Mouse (Mus musculus): ENCODE data around the gene Tmem44. TPM values are rescaled to one million over a fixed set of nuclear protein-coding genes. Genes with fewer than 3 reads are reported as not detected.
A peak's percentile ranks its signal among the peaks of the same experiment; 100 is the strongest.

Gene Tmem44
- polyA plus RNA-seq, 1 experiment from 2014 or later = 73.7 TPM

GRCm38 (mm10) chr16:30500223-30500622 lies 50.4 kb downstream of the Tmem44 start:
- no peaks in the 10 kb centered on the region for H3K36me3 ChIP-seq
- H3K9ac ChIP-seq = no peak overlapping the region
- H3K4me3 ChIP-seq = no peak overlapping the region
- 83% methylated on average over 7 of the region's 7 CpGs for WGBS
- peaks cover 7% of the 10 kb centered on the region for H3K4me1 ChIP-seq (replicated peaks)
- no peak overlapping the region for H3K27ac ChIP-seq
- H3K4me2 ChIP-seq = no peak overlapping the region
- ATAC-seq (ENCODE audit: low FRiP score) = no peak
- H3K9me3 ChIP-seq = no peaks in the 10 kb centered on the region
- H3K27me3 ChIP-seq = peaks cover 11% of the 10 kb centered on the region; the same call in 1 of the 2 replicates

GRCm38 (mm10) chr16:30499126-30499857 lies 51.4 kb downstream of the Tmem44 start:
- Histone ChIP-seq H3K36me3 (no peaks in the 10 kb centered on the region), H3K4me2 (peak overlapping the region; percentile 18; the same call in 1 of the 2 replicates), H3K4me3 (no peak overlapping the region), H3K9ac (peak overlapping the region; percentile 46; the same call in 1 of the 2 replicates), H3K9me3 (no peaks in the 10 kb centered on the region), H3K27me3 (peaks cover 11% of the 10 kb centered on the region; the same call in 1 of the 2 replicates), H3K4me1 (replicated peaks) (peaks cover 7% of the 10 kb centered on the region), H3K27ac (no peak overlapping the region)
- WGBS = 23% methylated on average over 16 of the region's 16 CpGs
- no peak for ATAC-seq (ENCODE audit: low FRiP score)

GRCm38 (mm10) chr16:30497307-30497706 lies 53.3 kb downstream of the Tmem44 start:
- peaks cover 6% of the 10 kb centered on the region; the same call in 1 of the 2 replicates for H3K27me3 ChIP-seq
- H3K4me1 ChIP-seq (replicated peaks) = peaks cover 7% of the 10 kb centered on the region
- no peaks in the 10 kb centered on the region for H3K36me3 ChIP-seq
- H3K4me2 ChIP-seq = no peak overlapping the region
- H3K4me3 ChIP-seq = no peak overlapping the region
- ATAC-seq (ENCODE audit: low FRiP score) = no peak
- 94% methylated on average over 5 of the region's 5 CpGs for WGBS
- H3K27ac ChIP-seq = no peak overlapping the region
- H3K9me3 ChIP-seq = no peaks in the 10 kb centered on the region
- no peak overlapping the region for H3K9ac ChIP-seq

GRCm38 (mm10) chr16:30494883-30495282 lies 55.8 kb downstream of the Tmem44 start:
- Histone ChIP-seq H3K9me3 (no peaks in the 10 kb centered on the region), H3K36me3 (no peaks in the 10 kb centered on the region), H3K27ac (no peak overlapping the region), H3K27me3 (no peaks in the 10 kb centered on the region), H3K4me2 (no peak overlapping the region), H3K4me1 (replicated peaks) (peaks cover 12% of the 10 kb centered on the region), H3K4me3 (no peak overlapping the region), H3K9ac (no peak overlapping the region)
- WGBS = 91% methylated on average over 6 of the region's 6 CpGs
- ATAC-seq (ENCODE audit: low FRiP score) = no peak

DNA sequence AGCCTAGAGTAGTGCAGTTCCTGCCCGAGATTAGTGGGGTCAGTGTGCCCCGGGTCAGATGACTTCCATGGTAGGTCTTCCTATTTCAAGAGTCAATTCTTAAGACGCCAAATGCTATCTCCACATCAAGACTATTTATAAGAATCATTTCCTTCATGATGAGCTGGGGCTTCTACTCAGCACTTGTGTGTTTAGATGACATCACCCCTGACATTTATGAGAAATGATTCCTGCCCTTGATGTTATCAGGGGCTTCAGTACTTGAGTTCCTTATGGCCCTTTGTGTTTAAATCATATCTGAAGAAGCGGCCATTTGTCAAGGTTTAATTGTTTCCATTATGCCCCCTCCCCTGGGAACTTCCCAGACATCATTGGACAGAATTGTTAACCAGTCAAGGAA lies 58.9 kb downstream of the Tmem44 start:
- no peak for ATAC-seq (ENCODE audit: low FRiP score)
- 78% methylated on average over 4 of the region's 4 CpGs for WGBS
- Histone ChIP-seq H3K4me1 (replicated peaks) (peaks cover 6% of the 10 kb centered on the region; the same call in 1 of the 2 replicates), H3K4me2 (no peak overlapping the region), H3K27ac (no peak overlapping the region), H3K9ac (no peak overlapping the region), H3K27me3 (no peaks in the 10 kb centered on the region), H3K4me3 (no peak overlapping the region), H3K36me3 (no peaks in the 10 kb centered on the region), H3K9me3 (no peaks in the 10 kb centered on the region)

- Histone ChIP-seq H3K4me3 (no peak overlapping the region), H3K9me3 (no peaks in the 10 kb centered on the region), H3K9ac (no peak overlapping the region), H3K4me2 (no peak overlapping the region), H3K4me1 (replicated peaks) (peaks cover 6% of the 10 kb centered on the region; the same call in 1 of the 2 replicates), H3K36me3 (no peaks in the 10 kb centered on the region), H3K27me3 (no peaks in the 10 kb centered on the region), H3K27ac (no peak overlapping the region)
- no peak for ATAC-seq (ENCODE audit: low FRiP score)
- 76% methylated on average over 2 of the region's 2 CpGs for WGBS
These were observed 59.9 kb downstream of the Tmem44 start for GRCm38 (mm10) chr16:30490791-30491190.

GRCm38 (mm10) chr16:30490316-30490715 lies 60.3 kb downstream of the Tmem44 start:
- WGBS = 28% methylated on average over 4 of the region's 4 CpGs
- H3K4me2 ChIP-seq = no peak overlapping the region
- H3K27me3 ChIP-seq = no peaks in the 10 kb centered on the region
- peaks cover 6% of the 10 kb centered on the region; the same call in 1 of the 2 replicates for H3K4me1 ChIP-seq (replicated peaks)
- no peaks in the 10 kb centered on the region for H3K36me3 ChIP-seq
- ATAC-seq (ENCODE audit: low FRiP score) = no peak
- no peak overlapping the region for H3K4me3 ChIP-seq
- no peak overlapping the region for H3K27ac ChIP-seq
- H3K9ac ChIP-seq = no peak overlapping the region
- no peaks in the 10 kb centered on the region for H3K9me3 ChIP-seq

- Histone ChIP-seq H3K36me3 (no peaks in the 10 kb centered on the region), H3K27ac (no peak overlapping the region), H3K27me3 (no peaks in the 10 kb centered on the region), H3K9me3 (no peaks in the 10 kb centered on the region), H3K4me1 (replicated peaks) (peaks cover 6% of the 10 kb centered on the region; the same call in 1 of the 2 replicates), H3K4me2 (no peak overlapping the region), H3K9ac (no peak overlapping the region), H3K4me3 (no peak overlapping the region)
- 85% methylated on average over 4 of the region's 4 CpGs for WGBS
- ATAC-seq (ENCODE audit: low FRiP score) = no peak
These were observed 61.0 kb downstream of the Tmem44 start for GRCm38 (mm10) chr16:30489662-30490061.

- Histone ChIP-seq H3K9me3 (no peaks in the 10 kb centered on the region), H3K27me3 (no peaks in the 10 kb centered on the region), H3K4me2 (no peak overlapping the region), H3K27ac (no peak overlapping the region), H3K36me3 (no peaks in the 10 kb centered on the region), H3K4me1 (replicated peaks) (no peaks in the 10 kb centered on the region; the same call in 1 of the 2 replicates), H3K4me3 (no peak overlapping the region), H3K9ac (no peak overlapping the region)
- 74% methylated on average over 4 of the region's 4 CpGs for WGBS
- ATAC-seq (ENCODE audit: low FRiP score) = no peak
These were observed 64.1 kb downstream of the Tmem44 start for GRCm38 (mm10) chr16:30486498-30486897.

DNA sequence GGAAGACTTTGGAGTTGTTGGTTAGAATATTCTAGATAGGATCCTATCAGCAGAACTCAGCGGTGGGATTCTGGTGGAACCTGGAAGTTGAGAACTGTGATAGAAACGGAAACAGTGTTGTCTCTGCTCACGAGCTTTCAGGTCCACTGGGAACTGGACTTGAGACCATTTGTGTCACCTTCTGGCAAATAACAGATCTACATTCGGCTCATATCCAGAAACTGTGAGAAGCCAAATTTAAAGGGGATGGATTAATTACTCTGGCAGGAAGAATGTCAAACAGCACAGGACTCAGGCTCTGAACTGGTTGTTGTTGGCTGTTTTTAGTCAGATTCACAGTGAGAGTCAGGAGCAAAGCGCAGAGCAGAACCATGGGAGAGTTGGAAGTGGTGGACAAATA lies 72.9 kb downstream of the Tmem44 start:
- H3K9me3 ChIP-seq = no peaks in the 10 kb centered on the region
- no peak for ATAC-seq (ENCODE audit: low FRiP score)
- 91% methylated on average over 5 of the region's 5 CpGs for WGBS

DNA sequence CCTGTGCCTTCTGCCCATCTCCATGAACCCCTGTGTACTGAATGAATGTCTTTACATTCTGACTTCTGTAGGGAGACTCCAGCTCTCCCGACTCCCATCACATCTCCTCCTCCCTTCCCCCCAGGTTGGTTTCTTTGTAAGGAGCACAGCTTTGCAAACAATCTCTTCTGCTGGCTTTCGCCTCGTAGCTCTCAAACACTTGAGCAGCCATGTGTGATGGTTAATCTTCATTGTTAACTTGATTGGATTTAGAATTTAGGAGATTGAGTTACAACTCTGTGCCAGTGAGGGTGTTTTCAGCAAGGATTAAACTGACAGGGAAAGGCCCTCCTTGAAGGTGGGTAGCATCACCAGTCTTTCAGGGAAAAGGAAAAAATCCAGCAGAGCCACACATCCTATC lies 73.6 kb downstream of the Tmem44 start:
- H3K9ac ChIP-seq = no peak overlapping the region
- H3K4me3 ChIP-seq = no peak overlapping the region
- H3K27me3 ChIP-seq = no peaks in the 10 kb centered on the region
- H3K9me3 ChIP-seq = no peaks in the 10 kb centered on the region
- 0 out of 2 replicates have a peak, but pooled peaks cover 3% of the 10 kb centered on the region for H3K4me1 ChIP-seq (replicated peaks)
- no peaks in the 10 kb centered on the region for H3K36me3 ChIP-seq
- no peak overlapping the region for H3K4me2 ChIP-seq
- WGBS = 37% methylated on average over 3 of the region's 3 CpGs
- H3K27ac ChIP-seq = no peak overlapping the region
- ATAC-seq (ENCODE audit: low FRiP score) = no peak

More for the DNA sequence above, 72.9 kb downstream of the Tmem44 start:
- Histone ChIP-seq H3K4me2 (no peak overlapping the region), H3K36me3 (no peaks in the 10 kb centered on the region), H3K27me3 (no peaks in the 10 kb centered on the region), H3K27ac (no peak overlapping the region), H3K4me3 (no peak overlapping the region), H3K4me1 (replicated peaks) (0 out of 2 replicates have a peak, but pooled peaks cover 3% of the 10 kb centered on the region), H3K9ac (no peak overlapping the region)

DNA sequence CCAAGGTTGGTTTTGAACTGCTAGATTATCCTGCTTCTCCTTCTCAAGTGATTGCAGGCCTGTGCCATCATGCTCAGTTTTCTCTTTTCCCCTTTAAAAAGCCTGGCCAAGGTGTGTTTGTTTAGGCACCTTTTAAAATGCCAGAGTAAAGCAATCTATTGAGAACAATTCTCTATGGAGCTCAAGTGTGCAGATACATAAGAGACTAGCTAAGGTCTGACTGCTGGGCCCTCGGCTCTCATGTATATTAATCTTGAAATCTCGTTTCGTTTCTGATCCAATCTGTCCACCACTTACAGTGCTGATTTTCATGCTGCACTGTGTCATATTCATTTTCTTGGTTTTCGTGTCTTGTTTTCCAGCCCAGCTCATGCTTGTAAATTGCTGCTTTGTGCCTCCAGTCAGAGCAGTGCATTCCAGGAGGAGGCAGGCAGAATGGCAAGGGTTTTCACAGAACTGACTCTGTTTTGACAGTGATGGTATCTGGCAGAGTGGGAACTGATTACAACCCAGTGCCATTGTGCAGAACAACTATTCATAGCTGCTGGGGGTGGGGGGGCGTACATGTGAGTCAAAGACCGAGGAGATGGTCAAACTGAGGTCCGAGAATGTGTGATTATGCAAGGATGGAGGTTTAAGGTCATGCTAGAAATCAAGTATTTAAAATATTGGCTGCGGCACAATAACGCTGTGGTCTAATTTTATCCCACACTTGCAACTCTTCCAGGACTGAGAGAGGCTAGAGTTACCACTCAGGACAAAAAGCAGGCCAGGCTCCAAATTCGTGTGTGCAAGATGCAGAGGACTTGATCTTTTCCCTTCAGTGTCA lies 74.8 kb downstream of the Tmem44 start:
- Histone ChIP-seq H3K27me3 (no peaks in the 10 kb centered on the region), H3K36me3 (no peaks in the 10 kb centered on the region), H3K9me3 (peaks cover 9% of the 10 kb centered on the region; the same call in 1 of the 2 replicates), H3K4me2 (no peak overlapping the region), H3K27ac (peak overlapping the region; percentile 37; the same call in 1 of the 2 replicates), H3K9ac (no peak overlapping the region), H3K4me3 (no peak overlapping the region), H3K4me1 (replicated peaks) (0 out of 2 replicates have a peak, but pooled peaks cover 3% of the 10 kb centered on the region)
- ATAC-seq (ENCODE audit: low FRiP score) = no peak
- WGBS = 59% methylated on average over 10 of the region's 10 CpGs

Measured in hindbrain, embryonic 13.5 days (tissue).